Mouse (Mus musculus) embryonic facial prominence, embryonic 15.5 days (tissue): ENCODE measurements around the gene Plch2. TPM values are rescaled to one million over a fixed set of nuclear protein-coding genes. Genes with fewer than 3 reads are reported as not detected.
A peak's percentile ranks its signal among the peaks of the same experiment; 100 is the strongest.

Experiments
- ATAC-seq: fragments of 200-750 bp; cut with Nextera tagmentation; 2 replicates; pipeline ENCODE4 v1.8.0; 2017; ENCODE audit warnings: low read depth, moderate TSS enrichment; ENCODE audit not compliant: insufficient number of reproducible peaks, low FRiP score, low TSS enrichment
- H3K27ac ChIP-seq: fragments of 300-500 bp; sonication (generic); replicated peaks from 2 replicates; pipeline ENCODE4 v1.5.1; 2015; ENCODE audit warnings: mild to moderate bottlenecking, inconsistent platforms
- H3K27me3 ChIP-seq: fragments of 300-500 bp; sonication (generic); 2 replicates; pipeline ENCODE4 v1.6.1; 2015; ENCODE audit warnings: inconsistent platforms
- H3K36me3 ChIP-seq: fragments of 300-500 bp; sonication (generic); 2 replicates; pipeline ENCODE4 v1.6.1; 2015; ENCODE audit warnings: mild to moderate bottlenecking, inconsistent platforms
- H3K4me1 ChIP-seq: fragments of 300-500 bp; sonication (generic); 2 replicates; pipeline ENCODE4 v1.6.1; 2015; ENCODE audit warnings: inconsistent platforms
- H3K4me2 ChIP-seq: fragments of 300-500 bp; sonication (generic); replicated peaks from 2 replicates; pipeline ENCODE4 v1.6.1; 2015; ENCODE audit warnings: mild to moderate bottlenecking, inconsistent platforms
- H3K4me3 ChIP-seq: fragments of 300-500 bp; sonication (generic); replicated peaks from 2 replicates; pipeline ENCODE4 v1.5.1; 2015; ENCODE audit warnings: mild to moderate bottlenecking, inconsistent platforms
- H3K9ac ChIP-seq: fragments of 300-500 bp; sonication (generic); 2 replicates; pipeline ENCODE4 v1.6.1; 2015; ENCODE audit warnings: inconsistent platforms
- H3K9me3 ChIP-seq: fragments of 300-500 bp; sonication (generic); replicated peaks from 2 replicates; pipeline ENCODE4 v1.6.1; 2016; ENCODE audit warnings: inconsistent platforms
- WGBS: fragments of 180-500 bp; shearing (Covaris S2); methylation state at CpG from one replicate; pipeline ENCODE4 v1.1.7; 2015; 5-methylcytosine and 5-hydroxymethylcytosine counted together
- polyA plus RNA-seq: library from polyadenylated mRNA; unstranded; fragments of >200 nt; fragmentation: Nextera tagmentation; extraction: Ambion mirVana; gene quantifications from 2 replicates; pipeline ENCODE4 v1.2.1, GENCODE M21; 2015

Plch2 gene
- polyA plus RNA-seq, 1 experiment from 2014 or later, result 22.4 TPM

- ATAC-seq, result no peak
- H3K9me3 ChIP-seq, result no peaks in the 10 kb centered on the region
- peak overlapping the region; percentile 40 for H3K4me3 ChIP-seq
- no peak overlapping the region for H3K27ac ChIP-seq
- H3K36me3 ChIP-seq, result no peaks in the 10 kb centered on the region
- no peak overlapping the region for H3K9ac ChIP-seq
- peaks cover 61% of the 10 kb centered on the region for H3K27me3 ChIP-seq
- peaks cover 10% of the 10 kb centered on the region for H3K4me1 ChIP-seq
- H3K4me2 ChIP-seq, result peak overlapping the region; percentile 83
- WGBS, result 2% methylated on average over 25 of the region's 25 CpGs
Observed at GRCm38 (mm10) chr4:155043289-155043625, 13.3 kb downstream of the Plch2 start.

- WGBS, result 4% methylated on average over 65 of the region's 65 CpGs
- peak overlapping the region; percentile 40 for H3K4me3 ChIP-seq
- peaks cover 61% of the 10 kb centered on the region for H3K27me3 ChIP-seq
- H3K36me3 ChIP-seq, result no peaks in the 10 kb centered on the region
- H3K27ac ChIP-seq, result no peak overlapping the region
- H3K4me1 ChIP-seq, result peaks cover 10% of the 10 kb centered on the region
- no peak overlapping the region for H3K9ac ChIP-seq
- no peak for ATAC-seq
- H3K4me2 ChIP-seq, result peak overlapping the region; percentile 83
- H3K9me3 ChIP-seq, result no peaks in the 10 kb centered on the region
Observed at GRCm38 (mm10) chr4:155042606-155043288, 13.8 kb downstream of the Plch2 start.

- H3K9ac ChIP-seq, result no peak overlapping the region
- no peak for ATAC-seq
- H3K4me2 ChIP-seq, result no peak overlapping the region
- H3K27ac ChIP-seq, result no peak overlapping the region
- peaks cover 53% of the 10 kb centered on the region for H3K27me3 ChIP-seq
- H3K4me3 ChIP-seq, result no peak overlapping the region
- H3K4me1 ChIP-seq, result peaks cover 10% of the 10 kb centered on the region
- WGBS, result 52% methylated on average over 6 of the region's 6 CpGs
- no peaks in the 10 kb centered on the region for H3K36me3 ChIP-seq
- no peaks in the 10 kb centered on the region for H3K9me3 ChIP-seq
Observed at GRCm38 (mm10) chr4:155040696-155041095, 15.9 kb downstream of the Plch2 start.

- no peak overlapping the region for H3K27ac ChIP-seq
- peaks cover 48% of the 10 kb centered on the region for H3K27me3 ChIP-seq
- WGBS, result 42% methylated on average over 9 of the region's 9 CpGs
- no peak overlapping the region for H3K9ac ChIP-seq
- no peak overlapping the region for H3K4me3 ChIP-seq
- no peak for ATAC-seq
- H3K4me2 ChIP-seq, result no peak overlapping the region
- H3K9me3 ChIP-seq, result no peaks in the 10 kb centered on the region
- no peaks in the 10 kb centered on the region for H3K36me3 ChIP-seq
- peaks cover 10% of the 10 kb centered on the region for H3K4me1 ChIP-seq
Observed at GRCm38 (mm10) chr4:155040197-155040596, 16.4 kb downstream of the Plch2 start.

GRCm38 (mm10) chr4:155034787-155035186, 21.8 kb downstream of the Plch2 start:
- WGBS, result 60% methylated on average over 13 of the region's 13 CpGs
- Histone ChIP-seq H3K4me3 (no peak overlapping the region), H3K27me3 (peaks cover 14% of the 10 kb centered on the region), H3K36me3 (no peaks in the 10 kb centered on the region), H3K4me1 (peaks cover 7% of the 10 kb centered on the region; the same call in 1 of the 2 replicates), H3K27ac (no peak overlapping the region), H3K9me3 (no peaks in the 10 kb centered on the region), H3K9ac (no peak overlapping the region), H3K4me2 (no peak overlapping the region)
- no peak for ATAC-seq

DNA sequence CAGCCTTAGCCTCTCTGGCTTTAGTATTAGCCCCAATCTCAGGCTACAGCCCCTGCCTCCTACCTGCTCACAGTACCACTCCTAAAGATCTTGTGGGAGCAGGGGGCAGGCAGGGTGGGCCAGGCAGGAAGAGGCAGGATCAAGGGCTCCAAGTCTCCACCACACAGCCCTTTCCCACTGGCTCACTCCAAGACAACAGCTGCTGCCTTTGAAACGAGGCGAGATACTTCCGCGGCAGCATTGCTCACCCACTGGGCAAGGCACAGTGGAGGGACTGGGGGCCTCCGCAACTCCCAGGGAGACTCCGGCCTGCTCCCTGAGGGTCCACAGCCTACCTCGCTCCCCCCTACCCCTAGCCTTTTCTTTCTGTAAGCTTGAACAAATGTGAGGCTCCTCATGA, 22.4 kb downstream of the Plch2 start:
- Histone ChIP-seq H3K4me2 (no peak overlapping the region), H3K27me3 (peaks cover 14% of the 10 kb centered on the region), H3K9me3 (no peaks in the 10 kb centered on the region), H3K36me3 (no peaks in the 10 kb centered on the region), H3K4me3 (no peak overlapping the region), H3K27ac (no peak overlapping the region), H3K4me1 (peaks cover 7% of the 10 kb centered on the region; the same call in 1 of the 2 replicates), H3K9ac (no peak overlapping the region)
- 34% methylated on average over 7 of the region's 7 CpGs for WGBS
- no peak for ATAC-seq

DNA sequence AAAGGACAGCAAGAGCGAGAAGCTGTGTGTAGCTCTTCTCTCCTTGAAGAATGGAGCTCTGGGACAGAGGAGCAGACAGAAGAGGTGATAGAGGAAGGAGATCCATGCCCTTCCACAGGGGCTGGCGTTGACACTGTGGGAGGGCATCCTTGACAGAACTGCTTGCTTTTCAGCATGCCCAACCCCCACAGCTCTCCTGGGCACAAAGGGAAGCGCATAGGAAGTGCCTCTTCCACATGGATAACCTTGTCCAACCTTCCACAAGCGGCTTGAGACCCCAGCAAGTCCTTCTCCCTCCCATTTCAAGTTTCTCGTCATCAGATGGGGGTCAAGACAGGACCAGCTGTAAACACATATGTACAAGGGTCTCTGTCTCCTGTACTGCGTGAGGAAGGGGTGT, 23.5 kb downstream of the Plch2 start:
- Histone ChIP-seq H3K4me2 (no peak overlapping the region), H3K9ac (no peak overlapping the region), H3K4me1 (peaks cover 7% of the 10 kb centered on the region; the same call in 1 of the 2 replicates), H3K27ac (no peak overlapping the region), H3K9me3 (no peaks in the 10 kb centered on the region), H3K36me3 (no peaks in the 10 kb centered on the region), H3K4me3 (no peak overlapping the region), H3K27me3 (peaks cover 14% of the 10 kb centered on the region)
- WGBS, result 35% methylated on average over 6 of the region's 6 CpGs
- ATAC-seq, result no peak

DNA sequence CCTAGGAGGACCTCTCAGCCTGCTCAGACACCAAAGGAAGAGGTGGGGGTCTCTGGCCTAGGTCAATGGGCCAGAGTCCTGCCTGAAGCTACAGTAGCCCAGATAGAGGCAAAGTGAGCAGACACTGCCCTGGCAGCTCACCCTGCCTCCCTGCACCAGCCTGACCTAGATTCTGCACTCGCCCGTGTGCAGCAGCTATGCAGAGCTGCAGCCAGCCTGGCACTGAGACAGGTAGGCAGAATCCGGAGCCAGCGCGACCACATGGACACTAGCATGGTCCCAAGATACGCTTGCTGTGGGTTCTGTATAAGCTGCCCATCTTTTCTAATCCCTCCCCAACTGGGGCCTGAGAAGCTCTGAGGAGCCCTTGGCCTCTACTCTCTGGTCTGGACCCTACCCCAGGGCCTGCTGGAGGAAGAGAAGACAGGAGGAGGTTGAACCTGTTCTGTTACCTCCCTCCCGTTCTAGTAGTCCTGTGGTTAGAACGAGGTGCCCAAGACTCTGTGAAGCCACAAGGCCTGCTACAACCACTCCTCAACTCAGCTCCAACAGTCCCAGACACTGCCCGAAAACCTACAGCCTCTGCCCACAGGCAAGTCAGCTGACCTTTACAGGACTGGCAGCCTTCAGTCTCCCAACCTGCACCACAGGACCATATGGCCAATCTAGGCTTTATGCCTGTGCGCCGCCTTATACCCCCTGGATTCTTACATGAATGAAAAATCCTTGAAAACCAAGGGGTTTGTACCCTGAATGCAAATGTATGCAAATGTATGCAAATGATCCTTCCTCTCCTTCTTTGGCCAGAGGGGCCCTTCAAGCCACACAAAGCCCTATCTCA, 32.2 kb downstream of the Plch2 start:
- H3K36me3 ChIP-seq, result no peaks in the 10 kb centered on the region
- H3K9ac ChIP-seq, result no peak overlapping the region
- H3K4me2 ChIP-seq, result no peak overlapping the region
- H3K27ac ChIP-seq, result no peak overlapping the region
- no peak overlapping the region for H3K4me3 ChIP-seq
- peaks cover 5% of the 10 kb centered on the region for H3K4me1 ChIP-seq
- no peak for ATAC-seq
- H3K27me3 ChIP-seq, result no peaks in the 10 kb centered on the region
- no peaks in the 10 kb centered on the region for H3K9me3 ChIP-seq
- 84% methylated on average over 11 of the region's 11 CpGs for WGBS

DNA sequence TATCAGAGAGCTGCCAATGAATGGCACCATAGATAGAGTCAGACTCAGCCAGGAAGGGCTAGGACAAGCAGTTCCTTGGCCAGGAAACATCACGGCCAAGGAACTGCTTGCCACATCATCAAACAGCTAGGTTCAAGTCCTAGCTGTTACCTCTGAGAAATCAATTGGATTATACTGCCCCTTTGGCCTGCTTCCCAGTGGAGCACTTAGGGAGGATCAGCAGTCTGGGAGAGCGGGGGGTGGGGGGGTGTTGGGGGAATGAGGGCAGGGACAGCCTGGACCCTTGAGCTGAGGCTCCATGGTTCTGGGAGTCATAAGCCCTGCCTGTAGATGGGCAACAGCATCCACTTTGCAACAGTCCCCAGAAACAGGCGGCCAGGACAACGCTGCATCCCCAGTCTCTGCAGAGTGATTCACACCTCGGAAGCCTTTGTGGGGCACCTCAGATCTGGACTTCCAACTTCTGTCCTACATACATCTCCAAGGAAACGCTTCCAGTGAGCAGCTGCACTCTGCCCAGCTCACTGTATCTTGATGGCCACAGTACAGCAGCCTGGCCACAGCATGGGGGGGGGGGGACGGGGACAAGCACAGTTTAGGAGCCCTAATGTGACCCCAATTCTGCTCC, 34.2 kb downstream of the Plch2 start:
- Histone ChIP-seq H3K9ac (no peak overlapping the region), H3K27me3 (no peaks in the 10 kb centered on the region), H3K27ac (no peak overlapping the region), H3K4me2 (no peak overlapping the region), H3K4me1 (peaks cover 18% of the 10 kb centered on the region), H3K9me3 (no peaks in the 10 kb centered on the region), H3K4me3 (no peak overlapping the region), H3K36me3 (no peaks in the 10 kb centered on the region)
- 71% methylated on average over 7 of the region's 7 CpGs for WGBS
- no peak for ATAC-seq

DNA sequence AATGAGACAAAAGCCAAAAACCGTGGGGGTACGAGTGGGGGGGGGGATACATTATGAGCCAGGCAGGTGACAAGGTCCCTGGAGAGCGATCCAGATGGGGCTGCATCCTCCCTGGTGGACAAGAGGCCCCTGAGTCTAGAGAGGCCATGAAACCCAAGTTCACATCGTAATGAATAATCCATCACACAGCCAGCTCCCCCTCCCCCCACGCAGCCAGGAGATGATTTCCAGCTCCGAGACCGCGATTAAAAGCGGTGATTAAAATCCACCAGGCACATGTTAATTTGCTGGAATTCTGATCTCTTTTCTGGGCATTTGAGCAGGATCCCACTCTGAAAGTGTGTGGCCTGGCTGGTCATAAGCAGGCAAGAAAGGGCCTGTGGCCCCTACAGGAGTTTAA, 35.8 kb downstream of the Plch2 start:
- no peaks in the 10 kb centered on the region for H3K9me3 ChIP-seq
- ATAC-seq, result no peak
- WGBS, result 62% methylated on average over 9 of the region's 9 CpGs

GRCm38 (mm10) chr4:155020141-155020540, 36.4 kb downstream of the Plch2 start:
- H3K27me3 ChIP-seq, result no peaks in the 10 kb centered on the region
- no peak overlapping the region for H3K27ac ChIP-seq
- H3K9me3 ChIP-seq, result no peaks in the 10 kb centered on the region
- no peaks in the 10 kb centered on the region for H3K36me3 ChIP-seq
- no peak overlapping the region for H3K4me2 ChIP-seq
- no peak for ATAC-seq
- 55% methylated on average over 1 of the region's 1 CpGs for WGBS
- H3K4me3 ChIP-seq, result no peak overlapping the region
- no peak overlapping the region for H3K9ac ChIP-seq
- H3K4me1 ChIP-seq, result peaks cover 18% of the 10 kb centered on the region

More for the DNA sequence above, 35.8 kb downstream of the Plch2 start:
- Histone ChIP-seq H3K27me3 (no peaks in the 10 kb centered on the region), H3K4me3 (no peak overlapping the region), H3K4me2 (no peak overlapping the region), H3K4me1 (peaks cover 18% of the 10 kb centered on the region), H3K9ac (no peak overlapping the region), H3K27ac (no peak overlapping the region), H3K36me3 (no peaks in the 10 kb centered on the region)
